Mouse (Mus musculus): Measurements from ENCODE around the gene Plcl1. TPM values are rescaled to one million over a fixed set of nuclear protein-coding genes. Genes with fewer than 3 reads are reported as not detected.

The Plcl1 gene
- polyA plus RNA-seq, 1 experiment from 2014 or later = 4.8 TPM

Other genes with a start within 250 kb of the Plcl1 start
- 6.9 and 9.2 TPM in 2 replicates for gene Rftn2, start 179.1 kb upstream of the Plcl1 start, polyA plus RNA-seq (2015; fragmentation: Nextera tagmentation; extraction: Ambion mirVana)
- gene Mars2, start 168.7 kb upstream of the Plcl1 start, polyA plus RNA-seq (2015; fragmentation: Nextera tagmentation; extraction: Ambion mirVana) = 3.4 and 4.0 TPM in 2 replicates
- not detected in 2 replicates for gene Boll, start 42.5 kb upstream of the Plcl1 start, polyA plus RNA-seq (2015; fragmentation: Nextera tagmentation; extraction: Ambion mirVana)

Measured in midbrain, embryonic 15.5 days (tissue).